Mouse (Mus musculus) neural tube, embryonic 12.5 days (tissue): ENCODE data around the gene Rabgap1l. TPM values are rescaled to one million over a fixed set of nuclear protein-coding genes. Genes with fewer than 3 reads are reported as not detected.

ENCODE experiments used
- ATAC-seq: fragments of 200-750 bp; cut with Nextera tagmentation; 2 replicates; pipeline ENCODE4 v1.8.0; 2017; ENCODE audit warnings: low read depth, mild to moderate bottlenecking, moderate TSS enrichment, moderate library complexity; ENCODE audit not compliant: low FRiP score
- H3K27ac ChIP-seq: fragments of 300-500 bp; sonication (generic); 2 replicates; pipeline ENCODE4 v1.5.1; 2016
- H3K27me3 ChIP-seq: fragments of 300-500 bp; sonication (generic); replicated peaks from 2 replicates; pipeline ENCODE4 v1.6.1; 2016; ENCODE audit warnings: mild to moderate bottlenecking
- H3K36me3 ChIP-seq: fragments of 300-500 bp; sonication (generic); 2 replicates; pipeline ENCODE4 v1.6.1; 2016; ENCODE audit warnings: mild to moderate bottlenecking
- H3K4me1 ChIP-seq: fragments of 300-500 bp; sonication (generic); 2 replicates; pipeline ENCODE4 v1.6.1; 2016
- H3K4me2 ChIP-seq: fragments of 300-500 bp; sonication (generic); replicated peaks from 2 replicates; pipeline ENCODE4 v1.6.1; 2016; ENCODE audit warnings: mild to moderate bottlenecking
- H3K4me3 ChIP-seq: fragments of 300-500 bp; sonication (generic); 2 replicates; pipeline ENCODE4 v1.5.1; 2016
- H3K9ac ChIP-seq: fragments of 300-500 bp; sonication (generic); 2 replicates; pipeline ENCODE4 v1.6.1; 2016; ENCODE audit warnings: mild to moderate bottlenecking
- H3K9me3 ChIP-seq: fragments of 300-500 bp; sonication (generic); 2 replicates; pipeline ENCODE4 v1.6.1; 2016; ENCODE audit warnings: mild to moderate bottlenecking
- WGBS: fragments of 180-500 bp; shearing (Covaris S2); methylation state at CpG from one replicate; pipeline ENCODE4 v1.1.7; 2016; 5-methylcytosine and 5-hydroxymethylcytosine counted together
- polyA plus RNA-seq: library from polyadenylated mRNA; unstranded; fragments of >200 nt; fragmentation: Nextera tagmentation; extraction: Ambion mirVana; gene quantifications from 2 replicates; pipeline ENCODE4 v1.2.1, GENCODE M21; 2016

Rabgap1l gene
- polyA plus RNA-seq, 1 experiment from 2014 or later, result 16.2 TPM

- 81% methylated on average over 1 of the region's 1 CpGs for WGBS
- no peaks in the 10 kb centered on the region for H3K4me1 ChIP-seq
- no peak overlapping the region for H3K9ac ChIP-seq
- no peaks in the 10 kb centered on the region for H3K9me3 ChIP-seq
- no peak overlapping the region for H3K4me3 ChIP-seq
- H3K27me3 ChIP-seq, result no peaks in the 10 kb centered on the region
- H3K36me3 ChIP-seq, result no peaks in the 10 kb centered on the region
- ATAC-seq, result no peak
- no peak overlapping the region for H3K27ac ChIP-seq
- H3K4me2 ChIP-seq, result no peak overlapping the region
Measured at GRCm38 (mm10) chr1:160784122-160784521, 8.9 kb downstream of the Rabgap1l start.

GRCm38 (mm10) chr1:160774166-160774565 is 18.8 kb downstream of the Rabgap1l start:
- ATAC-seq, result no peak
- H3K4me1 ChIP-seq, result no peaks in the 10 kb centered on the region
- no peaks in the 10 kb centered on the region for H3K9me3 ChIP-seq
- no peaks in the 10 kb centered on the region for H3K27me3 ChIP-seq
- no peak overlapping the region for H3K4me2 ChIP-seq
- H3K27ac ChIP-seq, result no peak overlapping the region
- H3K4me3 ChIP-seq, result no peak overlapping the region
- no peaks in the 10 kb centered on the region for H3K36me3 ChIP-seq
- no peak overlapping the region for H3K9ac ChIP-seq
- 83% methylated on average over 1 of the region's 1 CpGs for WGBS

DNA sequence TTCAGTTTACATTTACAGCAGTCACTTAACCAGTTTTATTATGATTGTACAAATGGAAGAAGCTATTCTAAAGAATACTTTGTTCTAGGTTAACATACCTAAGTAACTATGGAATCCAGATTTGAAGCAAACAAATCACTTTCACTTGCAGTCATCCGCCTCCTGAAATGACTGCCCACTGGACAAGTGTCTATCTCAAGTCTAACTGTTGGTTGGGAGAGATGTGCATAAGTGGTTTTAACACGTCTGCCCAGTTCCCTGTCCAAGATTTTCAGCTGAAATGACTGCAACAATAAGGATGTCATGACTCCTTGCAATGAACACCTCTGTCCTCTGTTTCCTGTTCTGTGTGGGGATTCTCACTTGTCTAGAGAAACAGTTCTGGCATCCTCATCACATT is 27.4 kb downstream of the Rabgap1l start:
- no peak overlapping the region for H3K4me2 ChIP-seq
- no peak overlapping the region for H3K9ac ChIP-seq
- H3K4me3 ChIP-seq, result no peak overlapping the region
- no peaks in the 10 kb centered on the region for H3K4me1 ChIP-seq
- ATAC-seq, result no peak
- WGBS, result 89% methylated on average over 2 of the region's 2 CpGs
- H3K27me3 ChIP-seq, result no peaks in the 10 kb centered on the region
- no peak overlapping the region for H3K27ac ChIP-seq
- H3K36me3 ChIP-seq, result no peaks in the 10 kb centered on the region
- H3K9me3 ChIP-seq, result no peaks in the 10 kb centered on the region

GRCm38 (mm10) chr1:160758243-160758642 is 34.8 kb downstream of the Rabgap1l start:
- Histone ChIP-seq H3K4me1 (no peaks in the 10 kb centered on the region), H3K9me3 (no peaks in the 10 kb centered on the region), H3K27me3 (no peaks in the 10 kb centered on the region), H3K9ac (no peak overlapping the region), H3K27ac (no peak overlapping the region), H3K36me3 (no peaks in the 10 kb centered on the region), H3K4me2 (no peak overlapping the region), H3K4me3 (no peak overlapping the region)
- ATAC-seq, result no peak
- WGBS, result 26% methylated on average over 3 of the region's 3 CpGs

DNA sequence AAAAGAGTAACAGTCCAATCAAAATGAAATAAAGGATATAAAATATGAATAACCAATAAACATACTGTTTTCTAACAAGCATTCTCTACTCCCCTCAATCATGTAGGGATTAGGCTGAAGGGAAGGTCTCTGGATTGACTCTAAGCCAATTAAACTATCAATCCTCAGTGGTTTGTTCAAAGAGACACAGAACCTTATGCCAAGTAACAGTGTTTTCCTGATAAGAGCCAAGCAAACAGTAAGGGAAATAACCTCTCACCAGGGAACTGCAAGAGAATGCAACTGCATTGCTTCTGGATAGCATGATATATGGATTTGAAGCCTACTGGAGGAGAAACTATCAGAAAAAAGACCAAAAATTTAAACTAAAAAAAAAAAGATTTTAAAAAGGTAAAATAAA is 37.7 kb downstream of the Rabgap1l start:
- no peaks in the 10 kb centered on the region for H3K4me1 ChIP-seq
- no peak for ATAC-seq
- no peaks in the 10 kb centered on the region for H3K27me3 ChIP-seq
- no peak overlapping the region for H3K9ac ChIP-seq
- no peaks in the 10 kb centered on the region for H3K36me3 ChIP-seq
- no peak overlapping the region for H3K4me3 ChIP-seq
- H3K9me3 ChIP-seq, result no peaks in the 10 kb centered on the region
- no peak overlapping the region for H3K27ac ChIP-seq
- H3K4me2 ChIP-seq, result no peak overlapping the region

DNA sequence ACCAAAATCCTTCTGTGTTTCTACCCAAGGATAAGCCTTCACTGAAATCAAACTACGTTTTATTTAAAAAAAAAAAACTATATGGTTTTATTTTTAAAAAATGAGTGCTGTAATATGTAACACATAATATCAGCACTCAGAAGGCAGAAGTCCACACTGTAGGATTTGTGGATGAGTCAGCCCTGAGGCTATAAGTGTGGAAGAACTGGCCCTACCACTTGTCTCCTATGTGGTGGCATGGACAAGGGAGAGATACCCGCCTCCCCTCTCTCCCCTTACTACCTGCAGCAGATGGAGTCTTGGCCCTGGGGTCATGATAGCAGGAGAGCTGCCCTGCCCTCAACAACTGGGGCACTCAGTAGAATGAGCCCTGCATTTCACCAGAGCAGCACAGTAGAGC is 42.4 kb downstream of the Rabgap1l start:
- no peaks in the 10 kb centered on the region for H3K27me3 ChIP-seq
- no peak overlapping the region for H3K9ac ChIP-seq
- WGBS, result 87% methylated on average over 2 of the region's 2 CpGs
- no peak overlapping the region for H3K27ac ChIP-seq
- no peaks in the 10 kb centered on the region for H3K9me3 ChIP-seq
- no peak for ATAC-seq
- 0 out of 2 replicates have a peak, but pooled peaks cover 4% of the 10 kb centered on the region for H3K4me1 ChIP-seq
- H3K36me3 ChIP-seq, result no peaks in the 10 kb centered on the region
- no peak overlapping the region for H3K4me3 ChIP-seq
- no peak overlapping the region for H3K4me2 ChIP-seq

- H3K9me3 ChIP-seq, result no peaks in the 10 kb centered on the region
- no peak overlapping the region for H3K4me3 ChIP-seq
- H3K27me3 ChIP-seq, result no peaks in the 10 kb centered on the region
- H3K36me3 ChIP-seq, result no peaks in the 10 kb centered on the region
- H3K4me2 ChIP-seq, result no peak overlapping the region
- H3K27ac ChIP-seq, result no peak overlapping the region
- 0 out of 2 replicates have a peak, but pooled peaks cover 4% of the 10 kb centered on the region for H3K4me1 ChIP-seq
- no peak for ATAC-seq
- H3K9ac ChIP-seq, result no peak overlapping the region
- 42% methylated on average over 7 of the region's 7 CpGs for WGBS
Measured at GRCm38 (mm10) chr1:160746786-160747185, 46.2 kb downstream of the Rabgap1l start.

- Histone ChIP-seq H3K4me1 (0 out of 2 replicates have a peak, but pooled peaks cover 4% of the 10 kb centered on the region), H3K4me3 (no peak overlapping the region), H3K9ac (no peak overlapping the region), H3K4me2 (no peak overlapping the region), H3K27ac (no peak overlapping the region), H3K9me3 (no peaks in the 10 kb centered on the region), H3K27me3 (no peaks in the 10 kb centered on the region), H3K36me3 (no peaks in the 10 kb centered on the region)
- WGBS, result 87% methylated on average over 7 of the region's 7 CpGs
- ATAC-seq, result no peak
Measured at GRCm38 (mm10) chr1:160745238-160745930, 47.6 kb downstream of the Rabgap1l start.

DNA sequence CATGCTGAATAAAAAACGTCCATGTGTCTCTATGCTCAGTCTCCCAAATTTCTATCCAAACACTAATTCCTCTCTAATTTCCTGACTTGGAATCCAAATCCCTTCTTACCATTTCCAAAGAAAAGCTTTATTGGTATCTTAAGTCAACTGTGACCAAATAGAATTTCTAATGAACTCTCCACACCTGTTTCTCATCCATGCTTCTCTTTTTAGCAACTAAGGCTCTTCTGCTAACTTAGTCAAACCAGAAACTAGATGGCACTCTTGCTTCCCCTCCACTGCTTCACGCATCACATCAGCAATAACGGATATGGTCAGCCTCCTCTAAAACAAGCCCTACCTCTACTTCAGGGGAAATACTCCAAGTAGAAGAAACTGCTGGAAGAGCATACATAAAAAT is 49.0 kb downstream of the Rabgap1l start:
- no peak for ATAC-seq

DNA sequence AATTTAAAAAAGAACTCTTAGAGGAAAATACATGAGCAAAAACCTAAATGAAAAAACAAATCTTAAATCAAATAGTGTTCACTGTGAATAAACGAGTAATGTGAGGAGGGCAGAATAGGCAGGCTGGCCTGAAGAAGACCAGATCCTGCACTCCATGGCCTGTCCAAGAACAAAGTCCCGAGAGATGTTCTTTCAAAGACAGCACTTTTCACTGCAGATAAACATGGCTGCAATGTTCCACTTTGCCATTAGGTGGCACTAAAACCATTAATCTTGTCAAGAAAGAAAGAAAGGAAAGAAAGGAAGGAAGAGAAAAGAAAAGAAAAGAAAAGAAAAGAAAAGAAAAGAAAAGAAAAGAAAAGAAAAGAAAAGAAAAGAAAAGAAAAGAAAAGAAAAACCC is 49.8 kb downstream of the Rabgap1l start:
- 0 out of 2 replicates have a peak, but pooled peaks have one; percentile 61 for ATAC-seq
- Histone ChIP-seq H3K9ac (no peak overlapping the region), H3K4me2 (no peak overlapping the region), H3K27ac (no peak overlapping the region), H3K27me3 (no peaks in the 10 kb centered on the region), H3K9me3 (no peaks in the 10 kb centered on the region), H3K36me3 (no peaks in the 10 kb centered on the region), H3K4me1 (0 out of 2 replicates have a peak, but pooled peaks cover 4% of the 10 kb centered on the region), H3K4me3 (no peak overlapping the region)
- WGBS, result 6% methylated on average over 2 of the region's 2 CpGs

More for the DNA sequence above, 49.0 kb downstream of the Rabgap1l start:
- Histone ChIP-seq H3K27ac (no peak overlapping the region), H3K4me1 (0 out of 2 replicates have a peak, but pooled peaks cover 4% of the 10 kb centered on the region), H3K9me3 (no peaks in the 10 kb centered on the region), H3K27me3 (no peaks in the 10 kb centered on the region), H3K4me2 (no peak overlapping the region), H3K4me3 (no peak overlapping the region), H3K9ac (no peak overlapping the region), H3K36me3 (no peaks in the 10 kb centered on the region)
- WGBS, result 56% methylated on average over 3 of the region's 3 CpGs

- Histone ChIP-seq H3K27ac (no peak overlapping the region), H3K4me1 (no peaks in the 10 kb centered on the region), H3K9me3 (no peaks in the 10 kb centered on the region), H3K4me3 (no peak overlapping the region), H3K27me3 (no peaks in the 10 kb centered on the region), H3K4me2 (no peak overlapping the region), H3K36me3 (no peaks in the 10 kb centered on the region), H3K9ac (no peak overlapping the region)
- WGBS, result 83% methylated on average over 2 of the region's 2 CpGs
- ATAC-seq, result no peak
Measured at GRCm38 (mm10) chr1:160740650-160741049, 52.4 kb downstream of the Rabgap1l start.

- WGBS, result 81% methylated on average over 2 of the region's 2 CpGs
- H3K36me3 ChIP-seq, result no peaks in the 10 kb centered on the region; the same call in 1 of the 2 replicates
- no peaks in the 10 kb centered on the region for H3K4me1 ChIP-seq
- H3K27me3 ChIP-seq, result no peaks in the 10 kb centered on the region
- H3K4me2 ChIP-seq, result no peak overlapping the region
- no peak overlapping the region for H3K9ac ChIP-seq
- no peak overlapping the region for H3K4me3 ChIP-seq
- ATAC-seq, result no peak
- H3K27ac ChIP-seq, result no peak overlapping the region
- H3K9me3 ChIP-seq, result no peaks in the 10 kb centered on the region
Measured at GRCm38 (mm10) chr1:160734743-160735142, 58.3 kb downstream of the Rabgap1l start.

- H3K4me1 ChIP-seq, result no peaks in the 10 kb centered on the region
- H3K27ac ChIP-seq, result no peak overlapping the region
- no peak overlapping the region for H3K4me3 ChIP-seq
- no peak for ATAC-seq
- H3K9ac ChIP-seq, result no peak overlapping the region
- H3K27me3 ChIP-seq, result no peaks in the 10 kb centered on the region
- 87% methylated on average over 4 of the region's 4 CpGs for WGBS
- no peak overlapping the region for H3K4me2 ChIP-seq
- no peaks in the 10 kb centered on the region; the same call in 1 of the 2 replicates for H3K36me3 ChIP-seq
- H3K9me3 ChIP-seq, result no peaks in the 10 kb centered on the region
Measured at GRCm38 (mm10) chr1:160729944-160730343, 63.1 kb downstream of the Rabgap1l start.
